Mouse (Mus musculus) induced T-regulatory cell, adult 2 months (primary cell): Measurements from ENCODE around the gene Dgki.

Experiments used
- DNase-seq: peaks from one replicate; pipeline ENCODE4 v3.0.0-alpha.2; 2012; ENCODE audit warnings: low read depth

The Dgki gene

DNA sequence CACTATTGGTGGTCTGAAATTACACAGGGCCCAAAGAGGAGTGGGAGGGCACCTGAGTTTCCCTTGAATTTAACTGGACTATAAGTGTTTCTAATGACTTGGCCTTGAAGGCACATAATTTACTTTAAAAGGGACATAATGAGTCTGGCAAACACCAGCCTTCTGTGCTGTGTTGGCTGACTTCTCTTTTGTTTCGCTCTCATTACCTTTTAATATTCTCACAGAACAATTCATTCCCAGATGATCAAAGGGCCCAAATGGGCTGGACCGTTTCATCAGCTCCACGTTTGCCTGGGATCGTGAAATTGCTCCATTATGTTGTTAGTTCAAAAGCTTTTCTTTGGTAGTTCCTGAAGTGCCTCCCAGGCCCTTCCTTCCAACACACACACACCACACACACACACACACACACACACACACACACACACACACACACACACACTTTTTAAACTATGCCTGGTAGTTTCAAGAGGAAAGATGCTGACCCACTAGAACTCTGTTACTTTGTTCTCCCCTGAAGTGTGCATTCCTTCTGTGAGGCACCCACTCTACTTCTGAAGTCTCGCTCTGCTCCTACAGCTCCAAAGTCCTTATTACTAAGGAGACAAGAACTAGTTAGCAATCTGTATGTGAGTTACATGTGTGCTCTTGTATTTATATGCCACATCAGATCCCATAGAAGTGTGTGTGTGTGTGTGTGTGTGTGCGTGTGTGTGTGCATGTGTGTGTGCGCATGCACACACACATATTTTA lies 491.5 kb downstream of the Dgki start:
- DNase-seq: no peak

DNA sequence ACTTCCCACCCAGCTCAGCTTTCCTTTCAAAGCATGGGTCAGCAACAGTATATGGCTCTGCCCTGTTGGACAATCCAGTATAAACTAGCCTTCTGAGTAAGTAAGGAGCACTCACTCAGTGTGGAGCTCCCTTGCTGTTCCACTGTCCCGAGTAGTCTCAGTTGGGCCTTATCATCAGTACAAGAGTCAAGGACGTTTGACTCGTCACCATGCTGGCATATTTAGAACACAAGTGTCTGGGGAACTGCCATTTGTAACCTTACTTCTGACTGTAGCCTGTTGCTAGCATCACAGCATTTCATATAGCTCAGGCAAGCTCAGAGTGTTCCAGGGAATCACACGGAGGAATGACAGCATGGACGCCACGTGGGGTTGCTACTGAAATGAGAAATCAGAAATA lies 493.1 kb downstream of the Dgki start:
- DNase-seq: no peak

DNA sequence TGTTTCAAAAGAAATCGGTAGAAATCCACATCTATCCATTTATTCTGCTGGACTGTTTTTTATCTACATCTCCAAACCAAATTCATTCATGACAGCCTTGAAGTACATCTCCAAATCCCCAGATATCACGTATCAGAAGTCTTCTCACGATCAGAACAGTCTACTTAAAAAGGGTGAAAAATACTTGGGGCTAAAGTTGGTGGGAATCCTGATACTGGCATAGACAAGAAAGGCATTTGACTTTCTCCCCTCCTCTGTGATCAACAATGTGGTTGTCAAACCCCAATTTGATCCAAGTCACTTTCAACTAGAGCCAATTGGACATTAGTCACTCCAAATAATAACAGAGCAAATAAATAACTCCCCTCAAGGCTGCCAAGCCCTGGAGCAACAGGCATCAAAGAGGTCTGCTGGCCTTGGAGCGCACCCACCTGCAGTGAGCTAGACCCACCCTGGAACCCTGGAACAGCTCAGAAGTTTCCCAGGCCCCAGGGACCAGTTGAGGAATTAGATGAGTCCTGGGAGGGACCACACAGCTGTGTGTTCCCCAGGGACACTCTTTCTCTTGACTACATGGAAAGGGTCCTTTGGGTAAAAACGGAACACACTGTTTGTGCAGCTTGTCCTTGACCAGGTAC lies 499.6 kb downstream of the Dgki start:
- no peak for DNase-seq

DNA sequence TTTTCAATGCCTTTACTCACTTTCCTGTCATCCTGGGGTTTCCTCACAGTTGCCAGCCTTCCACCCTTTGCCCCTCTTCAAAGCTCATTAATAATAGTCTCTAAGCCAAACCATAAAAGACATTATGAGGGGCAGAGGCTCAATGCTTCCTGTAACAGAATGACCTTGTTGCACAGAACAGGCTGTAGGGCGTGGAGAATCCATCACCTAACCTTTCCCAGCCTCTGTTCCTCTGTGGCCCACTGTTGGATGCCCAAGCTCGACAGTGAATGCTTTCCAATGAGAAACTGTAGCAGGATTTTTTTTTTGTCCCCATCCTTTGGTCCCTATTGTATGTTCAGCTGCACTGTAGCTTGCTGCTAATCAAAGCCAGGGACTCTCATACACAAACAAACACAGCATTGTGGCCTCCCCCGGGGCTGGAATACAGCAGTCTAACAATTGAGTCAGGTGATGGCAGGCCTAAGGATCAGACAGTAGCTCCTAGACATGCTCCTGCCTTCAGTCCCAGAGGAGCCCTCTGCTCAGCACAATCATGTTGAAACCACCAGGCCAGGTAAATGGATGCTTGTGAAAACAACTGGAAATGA lies 502.8 kb downstream of the Dgki start:
- DNase-seq: no peak
